Mouse (Mus musculus) heart, postnatal 36 days (tissue): Measurements from ENCODE around the gene Ptgis. TPM values are rescaled to one million over a fixed set of nuclear protein-coding genes. Genes with fewer than 3 reads are reported as not detected.
A peak's percentile ranks its signal among the peaks of the same experiment; 100 is the strongest.

Experiments
- DNase-seq, 2 experiments: peaks; one replicate each; pipeline ENCODE4 v3.0.0; 2021 to 2022
- intact Hi-C: fragments of 180-260 bp; cut with DNase I; formaldehyde crosslinking; loops from one replicate; pipeline ENCODE4 v1.15.1; 2025
- total RNA-seq, 2 experiments: library from RNA; stranded (reverse); gene quantifications; 2 replicates each; pipeline ENCODE4 v1.2.3; 2021

The Ptgis gene
- 10 to 100 TPM; 19.5 to 22.2 TPM for total RNA-seq

GRCm38 (mm10) chr2:167240008-167240964, at the start of gene Ptgis:
TSS of gene Ptgis (minus strand) at chr2:167240604.
- intact Hi-C loops, result no loop called here
- DNase-seq, result peak; percentile 43 to 47

- peak in 1 of 2 experiments; percentile 1 for DNase-seq
- intact Hi-C loops, result loop anchor here (2.0 kb wide), 2 partner anchors 69 to 141 kb away; no protein-coding TSS in a partner anchor
Observed at GRCm38 (mm10) chr2:167281461-167281860, 41.1 kb upstream of the Ptgis start.

GRCm38 (mm10) chr2:167280986-167281310, 40.5 kb upstream of the Ptgis start:
- DNase-seq, result no peak
- intact Hi-C loops, result loop anchor here (1.0 to 2.0 kb wide), 4 partner anchors 70 to 182 kb away; no protein-coding TSS in a partner anchor

- intact Hi-C loops, result loop anchor here (1.0 to 2.0 kb wide), 4 partner anchors 70 to 183 kb away; no protein-coding TSS in a partner anchor
- peak; percentile 79 to 82 for DNase-seq
Observed at GRCm38 (mm10) chr2:167280090-167280985, 39.9 kb upstream of the Ptgis start.

- DNase-seq, result peak; percentile 76 to 83
- intact Hi-C loops, result loop anchor here (1.0 kb wide), 2 partner anchors 57 to 207 kb away; no protein-coding TSS in a partner anchor
Observed at GRCm38 (mm10) chr2:167278751-167279526, 38.5 kb upstream of the Ptgis start.

- peak; percentile 0 to 3 for DNase-seq
- intact Hi-C loops, result no loop called here
Observed at GRCm38 (mm10) chr2:167278011-167278410, 37.6 kb upstream of the Ptgis start.

GRCm38 (mm10) chr2:167277026-167277425, 36.6 kb upstream of the Ptgis start:
- DNase-seq, result peak in 1 of 2 experiments; percentile 1
- intact Hi-C loops, result no loop called here

GRCm38 (mm10) chr2:167275856-167276255, 35.5 kb upstream of the Ptgis start:
- intact Hi-C loops, result no loop called here
- DNase-seq, result peak in 1 of 2 experiments; percentile 1

- intact Hi-C loops, result no loop called here
- peak; percentile 1 for DNase-seq
Observed at GRCm38 (mm10) chr2:167274713-167275465, 34.5 kb upstream of the Ptgis start.

- intact Hi-C loops, result no loop called here
- peak in 1 of 2 experiments; percentile 15 for DNase-seq
Observed at GRCm38 (mm10) chr2:167273206-167273740, 32.9 kb upstream of the Ptgis start.

GRCm38 (mm10) chr2:167272706-167273105, 32.3 kb upstream of the Ptgis start:
- intact Hi-C loops, result no loop called here
- peak in 1 of 2 experiments; percentile 1 for DNase-seq

- intact Hi-C loops, result no loop called here
- peak; percentile 51 to 52 for DNase-seq
Observed at GRCm38 (mm10) chr2:167271121-167271521, 30.7 kb upstream of the Ptgis start.

GRCm38 (mm10) chr2:167270496-167270895, 30.1 kb upstream of the Ptgis start:
- intact Hi-C loops, result no loop called here
- DNase-seq, result peak; percentile 1

GRCm38 (mm10) chr2:167268721-167269120, 28.3 kb upstream of the Ptgis start:
- intact Hi-C loops, result no loop called here
- no peak for DNase-seq

GRCm38 (mm10) chr2:167268411-167268690, 27.9 kb upstream of the Ptgis start:
- peak in 1 of 2 experiments; percentile 1 for DNase-seq
- intact Hi-C loops, result no loop called here

- intact Hi-C loops, result no loop called here
- peak; percentile 1 to 13 for DNase-seq
Observed at GRCm38 (mm10) chr2:167267531-167268410, 27.4 kb upstream of the Ptgis start.

GRCm38 (mm10) chr2:167266231-167266630, 25.8 kb upstream of the Ptgis start:
- intact Hi-C loops, result no loop called here
- DNase-seq, result peak in 1 of 2 experiments; percentile 0

GRCm38 (mm10) chr2:167265806-167266205, 25.4 kb upstream of the Ptgis start:
- DNase-seq, result no peak
- intact Hi-C loops, result no loop called here
